Mouse (Mus musculus): Measurements from ENCODE around the gene C2.

DNA sequence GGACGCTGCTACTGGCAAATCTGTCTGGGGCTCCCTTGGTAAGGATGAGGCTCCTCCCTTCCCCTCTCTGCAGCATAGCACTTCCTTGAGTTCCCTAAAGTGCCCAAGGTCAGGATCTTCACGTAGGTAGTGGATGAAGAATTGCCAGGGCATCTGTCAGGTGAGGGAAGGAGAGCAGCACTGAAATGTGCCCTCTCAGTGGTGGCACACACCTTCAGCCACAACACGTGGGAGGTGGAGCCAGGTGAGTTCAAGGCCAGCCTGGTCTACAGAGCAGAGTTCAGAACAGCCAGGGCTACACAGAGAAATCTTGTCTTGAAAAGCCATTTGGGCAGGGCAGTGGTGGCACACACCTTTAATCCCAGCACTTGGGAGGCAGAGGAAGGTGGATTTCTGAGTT is 43.3 kb downstream of the C2 start:
- 0 out of 2 replicates have a peak, but pooled peaks have one; percentile 33 for TF ChIP-seq POLR2A (IDR thresholded peaks at IDR 0.05; ENCODE audit: extremely low read depth, insufficient read depth, low read length)
- TF ChIP-seq CTCF (IDR thresholded peaks at IDR 0.05; ENCODE audit: low read depth, low read length), result no peak

Data from liver, adult 2 months (tissue).